Mouse (Mus musculus) neutrophil, adult 83 days (primary cell): ENCODE measurements around the gene Slc22a13. TPM values are rescaled to one million over a fixed set of nuclear protein-coding genes. Genes with fewer than 3 reads are reported as not detected.

Experiments used
- total RNA-seq, 2 experiments: library from RNA; stranded (reverse); gene quantifications; one replicate each; pipeline ENCODE4 v1.2.4; 2023

Slc22a13 gene
- total RNA-seq, result not detected

GRCm38 (mm10) chr9:119208998-119209397 lies at the start of gene Slc22a13:
TSS of gene Slc22a13 (minus strand) at chr9:119209098.

GRCm38 (mm10) chr9:119158861-119159260 lies 50.0 kb downstream of the Slc22a13 start, which contains the start of gene Gm47289:
TSS of gene Gm47289 (plus strand) at chr9:119159161.

GRCm38 (mm10) chr9:119156278-119157201 lies 52.4 kb downstream of the Slc22a13 start, which contains the start of gene Acaa1b:
TSS of gene Acaa1b (minus strand) at chr9:119157093.

Other genes starting within 250 kb of the Slc22a13 start
- gene Vill, start 156.3 kb downstream of the Slc22a13 start, total RNA-seq, result 10 to 100 TPM; 46.5 to 50.8 TPM
- 1 to 10 TPM in 1 of 2 experiments, under 1 TPM in 1; 0.85 to 2.3 TPM for gene Plcd1, start 115.6 kb downstream of the Slc22a13 start, total RNA-seq
- under 1 TPM in 1 of 2 experiments, not detected in 1; 0.57 TPM for gene Dlec1, start 106.6 kb downstream of the Slc22a13 start, total RNA-seq
- gene Acaa1b, start 52.0 kb downstream of the Slc22a13 start, total RNA-seq, result under 1 TPM; 0.26 to 0.88 TPM
- gene Gm47289, start 49.9 kb downstream of the Slc22a13 start, total RNA-seq, result not detected
- gene Oxsr1, start 113.3 kb upstream of the Slc22a13 start, total RNA-seq, result 10 to 100 TPM; 24.2 to 25.8 TPM
- gene Acaa1a, start 130.6 kb upstream of the Slc22a13 start, total RNA-seq, result 10 to 100 TPM; 47.4 to 49.3 TPM
- gene Myd88, start 132.3 kb upstream of the Slc22a13 start, total RNA-seq, result 10 to 100 TPM; 71.1 to 86.1 TPM
- 1 to 10 TPM in 1 of 2 experiments, under 1 TPM in 1; 0.97 to 1.1 TPM for gene Xylb, start 148.3 kb upstream of the Slc22a13 start, total RNA-seq
- not detected for gene Slc22a14, start 156.5 kb upstream of the Slc22a13 start, total RNA-seq
- gene Acvr2b, start 193.0 kb upstream of the Slc22a13 start, total RNA-seq, result 1 to 10 TPM; 1.2 to 1.6 TPM
- 1 to 10 TPM; 3.8 to 4.0 TPM for gene Exog, start 235.8 kb upstream of the Slc22a13 start, total RNA-seq